Mouse (Mus musculus) B cell, adult 2 months (primary cell): Measurements from ENCODE around the gene Sbk2.
"Not testable (repeated sequence)": the region's sequence is repeated elsewhere in the genome, so short reads cannot be mapped to it uniquely, and the experiment has no call there.

Experiments
- DNase-seq, 2 experiments: peaks; one replicate each; pipeline ENCODE4 v3.0.0; 2022

Sbk2 gene

DNA sequence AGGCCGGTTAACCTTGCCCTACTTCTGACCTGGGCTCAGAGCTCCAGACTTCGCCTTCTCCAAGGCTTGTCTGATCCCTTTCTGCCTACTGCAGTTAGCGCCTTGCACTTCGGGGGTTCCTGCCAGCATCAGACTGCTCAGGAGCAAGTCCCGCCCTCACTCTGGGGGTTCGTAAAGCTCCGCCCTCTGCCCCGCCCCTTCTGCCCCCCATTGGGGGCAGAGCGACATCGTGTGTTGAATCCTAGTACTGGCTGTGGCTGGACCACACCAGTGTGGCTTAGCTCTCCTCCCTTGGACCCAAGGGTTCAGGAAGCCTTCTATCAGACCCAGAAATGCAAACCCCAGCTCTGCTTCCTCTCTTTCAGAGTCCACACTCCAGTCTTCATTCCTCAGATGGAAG is at the start of gene Sbk2:
Sbk2 (minus strand) TSS at position 135 of the 400 bp plus-strand sequence.
- DNase-seq = peak; percentile 87 to 89

DNA sequence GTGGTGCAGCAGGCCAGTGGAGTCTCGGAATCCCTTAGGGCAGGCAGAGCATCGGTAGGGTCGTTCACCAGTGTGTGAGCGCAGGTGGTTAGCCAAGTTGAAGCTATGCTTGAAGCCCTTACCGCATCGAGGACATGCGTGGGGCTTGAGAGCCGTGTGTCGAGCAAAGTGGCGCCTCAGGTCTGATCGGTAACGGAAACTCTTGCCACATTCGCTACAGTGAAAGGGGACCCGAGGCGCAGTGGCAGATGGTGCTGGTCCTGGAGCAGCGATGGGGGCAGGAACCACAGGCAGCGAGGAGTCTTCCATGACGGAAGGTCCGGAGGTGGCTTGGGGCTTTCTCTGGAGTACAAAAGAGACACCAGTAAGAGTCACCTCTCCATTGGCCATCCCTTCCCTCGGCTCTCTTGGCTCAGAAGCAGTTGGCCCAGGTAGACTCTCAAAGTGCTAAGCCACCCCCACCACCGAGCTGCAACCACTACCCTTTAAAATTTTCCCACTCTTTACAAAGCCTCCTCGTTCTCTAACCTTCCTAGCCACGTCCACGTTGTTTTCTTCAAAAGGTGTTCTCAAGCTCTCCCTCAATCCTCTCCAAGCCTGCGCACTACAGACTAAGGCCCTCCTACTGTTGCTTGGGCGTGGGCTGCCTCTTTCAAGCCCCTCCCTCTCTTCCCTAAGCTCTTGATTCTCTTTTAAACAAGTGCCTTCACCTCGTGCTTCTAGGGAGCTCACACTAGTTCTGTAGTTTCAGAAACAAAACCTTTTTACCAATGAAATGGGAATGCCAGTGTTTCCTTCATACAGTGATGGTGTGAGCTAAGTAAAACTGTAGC is 48.7 kb upstream of the Sbk2 start:
- no peak for DNase-seq

DNA sequence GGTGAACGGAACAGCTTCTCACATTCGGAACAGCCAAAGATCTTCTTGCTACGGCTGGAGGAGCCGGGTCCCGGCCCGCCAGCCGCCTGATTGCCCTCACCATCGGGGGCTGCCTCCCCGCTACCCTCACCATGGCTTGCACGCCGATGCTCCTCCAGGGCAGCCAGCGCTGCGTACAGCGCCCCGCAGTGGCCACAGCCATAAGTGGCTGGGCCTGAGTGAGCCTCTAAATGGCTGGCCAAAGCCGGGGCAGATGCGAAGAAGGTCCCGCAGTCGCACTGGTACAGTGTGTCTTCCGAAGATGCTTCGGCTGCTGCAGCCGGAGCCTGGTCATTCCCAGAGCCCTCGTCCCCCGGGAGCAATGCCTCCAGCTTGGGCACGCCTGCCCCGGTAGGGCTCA is 44.0 kb upstream of the Sbk2 start:
- no peak for DNase-seq

DNA sequence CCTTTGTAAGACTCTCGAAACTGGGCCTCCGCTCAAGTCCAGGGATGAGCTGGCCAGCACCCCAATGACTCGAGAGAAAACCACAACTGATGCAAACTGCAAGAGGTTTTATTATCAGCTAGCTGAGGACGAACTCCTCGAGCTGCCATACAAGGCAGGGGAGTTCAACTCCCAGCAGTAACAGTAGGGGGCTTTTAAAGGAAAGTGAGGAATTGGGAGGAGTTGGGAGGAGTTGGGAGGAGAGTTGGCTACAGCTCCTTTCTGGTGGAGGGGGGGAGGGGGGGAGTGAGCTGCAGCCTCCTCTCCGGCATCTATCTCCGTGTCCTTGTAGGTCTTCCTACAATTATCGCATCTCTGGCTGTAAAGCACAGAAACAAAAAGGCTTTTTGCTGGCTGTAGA is 38.7 kb upstream of the Sbk2 start:
- not testable (repeated sequence) for DNase-seq

DNA sequence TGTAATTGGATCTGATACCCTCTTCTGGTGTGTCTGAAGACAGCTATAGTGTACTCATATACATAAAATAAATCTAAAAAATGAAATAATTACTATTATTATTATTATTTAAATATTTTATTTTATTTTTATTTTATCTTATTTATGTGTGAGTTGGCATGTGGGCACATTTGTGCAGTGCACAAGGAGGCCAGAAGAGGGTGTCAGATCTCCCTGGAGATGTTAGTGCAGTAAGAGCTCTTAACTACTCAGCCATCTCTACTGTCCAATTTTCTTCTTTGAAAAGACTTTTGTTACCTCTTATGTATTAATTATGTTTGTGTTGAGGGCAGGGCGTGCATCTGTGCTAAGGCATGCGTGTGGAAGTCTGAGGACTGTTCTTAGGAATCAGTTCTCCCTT is 35.7 kb upstream of the Sbk2 start:
- DNase-seq = peak; percentile 54 to 62

DNA sequence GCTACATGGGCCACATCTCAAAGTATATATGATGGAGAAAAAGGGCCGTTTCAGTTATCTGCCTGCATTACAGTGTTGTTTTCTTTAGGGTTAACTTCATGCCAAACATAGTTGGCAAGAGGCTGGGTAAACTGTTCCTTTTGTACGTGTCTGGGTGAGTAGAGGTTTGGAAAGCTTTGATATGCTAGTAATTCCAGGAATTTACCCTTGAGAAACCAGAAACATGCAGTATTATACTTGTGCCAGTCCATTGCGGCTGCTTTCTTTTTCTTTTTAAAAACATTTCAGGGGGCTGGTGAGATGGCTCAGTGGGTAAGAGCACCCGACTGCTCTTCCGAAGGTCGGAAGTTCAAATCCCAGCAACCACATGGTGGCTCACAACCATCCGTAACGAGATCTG is 32.7 kb upstream of the Sbk2 start:
- DNase-seq = no peak

DNA sequence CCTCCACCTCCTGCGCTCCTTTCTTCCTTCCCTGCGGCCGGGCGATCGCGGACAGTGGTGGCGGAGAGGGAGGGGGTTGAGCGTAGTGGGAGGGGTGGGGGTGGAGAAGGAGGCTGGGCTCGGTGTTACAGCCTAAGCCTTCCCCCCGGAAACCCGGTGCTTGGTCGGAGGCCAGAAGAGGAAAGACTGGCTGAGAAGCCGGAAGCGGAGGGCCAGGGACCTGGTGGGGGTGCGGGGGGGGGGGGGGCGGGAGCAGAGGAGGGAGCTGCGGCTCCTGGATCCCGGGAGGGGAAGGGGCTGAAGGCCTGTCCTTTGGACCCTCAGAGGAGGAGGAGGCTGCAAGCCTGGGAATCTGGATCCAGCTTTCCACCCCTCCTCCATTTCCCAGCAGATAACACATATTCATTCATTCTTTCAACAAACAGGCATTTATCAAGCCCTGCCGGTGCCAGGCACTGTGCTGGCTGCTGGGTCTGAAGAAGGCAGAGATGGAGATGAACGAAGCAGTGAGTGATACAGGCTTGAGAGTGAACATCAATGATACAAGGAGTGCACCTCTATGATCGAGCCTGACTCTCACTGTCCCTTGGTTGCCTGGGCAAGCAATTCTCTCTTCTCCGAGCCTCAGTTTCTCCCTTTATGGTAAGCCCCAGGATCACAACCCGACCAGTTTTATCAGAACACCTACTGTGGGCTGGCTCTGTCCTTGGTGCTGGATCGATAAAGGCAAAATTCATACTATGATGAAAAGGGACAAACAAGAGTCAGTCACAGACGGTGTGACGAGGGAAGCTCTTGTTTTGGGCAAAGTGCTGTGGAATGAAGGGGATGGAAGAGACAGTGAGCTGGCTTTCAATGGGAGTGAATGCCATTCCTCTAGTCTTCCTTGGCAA is 32.0 kb upstream of the Sbk2 start, which contains the start of gene Zfp579:
Zfp579 (minus strand) TSS at position 156 of the 893 bp plus-strand sequence.
- DNase-seq = peak; percentile 84 to 85

DNA sequence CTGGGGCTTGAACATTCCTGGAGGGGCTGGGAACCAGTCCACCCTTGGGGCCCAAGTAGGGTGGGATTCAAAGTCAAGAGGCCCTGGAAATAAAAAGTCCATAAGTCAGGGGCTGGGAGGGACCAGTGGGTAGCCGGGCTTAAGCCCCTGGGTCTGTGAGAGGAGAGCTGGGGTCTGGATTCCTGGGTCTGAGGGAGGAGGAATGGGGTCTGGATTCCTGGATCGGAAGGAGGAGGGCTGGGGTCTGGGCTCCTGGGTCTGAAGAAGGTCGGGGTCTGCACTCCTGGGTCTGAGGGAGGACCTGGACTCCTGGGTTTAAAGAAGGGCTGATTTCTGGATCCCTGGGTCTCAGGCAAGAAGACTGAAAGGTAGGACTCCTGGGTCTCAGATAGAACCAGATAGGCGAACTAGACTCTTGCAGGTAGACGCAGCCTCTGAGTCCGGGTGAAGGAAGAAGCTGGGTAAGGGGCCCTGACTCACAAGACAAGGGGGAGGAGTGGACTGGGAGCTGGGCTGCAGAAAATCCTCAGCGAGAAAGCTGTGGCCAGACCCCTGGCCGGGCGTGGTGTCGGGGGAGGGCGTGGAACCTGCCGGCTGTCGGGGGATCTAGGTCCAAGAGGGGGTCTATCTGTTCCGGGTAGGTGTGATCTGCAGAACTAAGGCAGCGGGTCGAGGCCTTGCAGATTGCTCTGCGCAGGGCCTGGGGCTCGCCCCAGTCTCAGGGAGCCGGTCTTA is 31.2 kb upstream of the Sbk2 start:
- DNase-seq = no peak

DNA sequence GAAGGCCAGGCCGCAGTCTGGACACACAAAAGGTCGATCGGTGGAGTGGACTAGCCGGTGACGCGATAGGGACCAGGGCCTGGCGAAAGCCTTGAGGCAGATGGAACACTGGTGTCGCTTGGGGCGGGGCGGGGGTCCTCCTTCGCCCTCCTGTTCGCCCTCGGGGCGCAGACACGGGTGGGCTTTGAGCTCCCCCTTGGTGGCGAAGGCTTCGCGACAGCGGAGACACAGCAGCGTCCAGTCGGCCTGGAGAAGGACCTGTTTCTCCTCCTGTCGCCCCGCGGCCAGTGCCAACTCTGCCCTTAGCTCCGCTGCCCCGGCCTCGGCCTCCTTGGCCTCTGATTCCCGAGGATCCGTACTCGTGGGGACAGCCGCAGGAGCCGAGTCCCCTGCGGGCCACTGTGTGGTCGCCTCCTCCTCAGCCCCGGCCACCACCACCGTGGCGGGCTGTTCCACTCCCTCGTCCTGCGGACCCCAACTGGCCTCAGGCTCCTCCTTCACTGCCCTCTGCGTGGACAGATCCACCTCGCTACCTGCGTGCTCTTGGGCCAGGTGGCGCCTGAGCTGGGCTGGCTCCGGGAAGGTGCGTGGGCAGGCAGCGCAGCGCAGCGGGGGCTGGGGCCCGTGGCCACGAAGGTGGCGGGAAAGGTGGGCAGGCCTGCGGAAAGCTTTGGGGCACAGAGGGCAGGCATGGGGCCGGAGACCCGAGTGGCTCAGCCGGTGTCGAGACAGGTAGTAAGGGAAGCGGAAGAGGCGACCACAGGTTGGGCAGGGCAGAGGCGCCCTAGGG is 30.0 kb upstream of the Sbk2 start:
- DNase-seq = no peak

DNA sequence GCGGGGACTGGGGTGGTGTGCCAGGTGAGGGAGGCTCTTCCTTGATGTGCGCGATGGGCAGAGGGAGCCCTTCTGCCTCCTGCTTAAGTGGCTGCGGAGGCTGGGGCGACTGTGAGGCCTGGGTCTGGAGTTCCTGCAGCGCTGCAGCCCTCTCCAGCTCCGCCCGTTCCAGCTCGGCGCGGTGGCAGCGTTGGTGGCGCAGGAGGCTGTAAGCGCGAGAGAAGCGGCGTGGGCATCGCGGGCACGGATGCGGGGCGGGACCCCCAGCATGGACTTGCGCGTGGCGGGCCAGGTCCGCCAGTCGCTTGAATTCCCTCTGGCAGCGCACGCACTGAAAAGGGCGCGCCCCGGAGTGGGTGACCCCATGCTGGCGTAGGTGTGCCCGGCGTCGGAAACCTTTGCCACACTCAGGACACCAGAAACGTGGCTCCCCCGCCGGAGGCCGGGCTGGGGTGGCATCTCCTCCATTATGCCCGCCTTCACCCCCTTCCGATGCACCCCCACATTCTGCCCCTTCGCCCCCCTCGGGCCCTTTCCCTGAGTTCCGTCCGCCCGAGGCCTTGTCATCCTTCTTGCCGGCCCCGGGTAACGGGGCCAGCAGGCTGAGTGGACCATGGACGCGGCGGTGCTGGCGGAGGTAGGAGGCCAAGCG is 29.3 kb upstream of the Sbk2 start:
- no peak for DNase-seq

DNA sequence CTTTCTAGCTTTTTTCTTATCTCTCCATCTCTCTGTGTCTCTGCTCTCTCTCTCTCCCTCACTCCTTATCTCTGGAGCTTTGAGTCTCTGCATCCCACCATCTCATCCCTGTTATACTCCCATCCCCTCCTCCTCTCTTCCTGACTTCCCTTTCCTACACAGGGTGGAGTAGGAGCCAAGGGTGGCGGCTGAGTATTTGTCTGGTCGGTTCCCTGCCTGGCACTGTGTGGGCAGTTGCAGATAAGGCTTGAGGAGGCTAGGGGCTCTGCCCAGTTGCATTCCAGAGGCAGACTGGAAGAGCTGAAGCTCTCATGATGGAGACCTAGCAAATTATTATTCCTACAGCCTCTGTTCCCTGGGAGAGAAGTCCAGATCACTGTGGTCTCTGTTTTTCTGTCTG is 24.0 kb upstream of the Sbk2 start:
- no peak for DNase-seq

DNA sequence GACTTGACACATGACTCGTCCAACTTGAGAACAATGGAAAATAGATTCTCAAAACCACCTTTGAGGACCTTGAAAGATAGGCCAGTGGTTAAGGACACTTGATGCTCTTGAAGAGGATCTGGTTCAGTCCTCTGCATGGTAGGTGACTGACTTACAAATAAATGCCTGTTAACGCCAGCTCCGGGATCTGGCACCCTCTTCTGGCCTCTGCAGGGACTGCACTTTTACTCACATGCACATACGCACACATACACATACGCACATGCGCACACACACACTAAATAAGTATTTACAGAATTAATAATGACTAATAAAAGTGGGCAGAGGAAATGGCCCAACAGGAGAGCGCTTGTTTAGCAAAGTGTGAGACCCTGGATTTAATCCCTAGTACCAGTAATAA is 12.6 kb upstream of the Sbk2 start:
- DNase-seq = peak; percentile 29 to 32

DNA sequence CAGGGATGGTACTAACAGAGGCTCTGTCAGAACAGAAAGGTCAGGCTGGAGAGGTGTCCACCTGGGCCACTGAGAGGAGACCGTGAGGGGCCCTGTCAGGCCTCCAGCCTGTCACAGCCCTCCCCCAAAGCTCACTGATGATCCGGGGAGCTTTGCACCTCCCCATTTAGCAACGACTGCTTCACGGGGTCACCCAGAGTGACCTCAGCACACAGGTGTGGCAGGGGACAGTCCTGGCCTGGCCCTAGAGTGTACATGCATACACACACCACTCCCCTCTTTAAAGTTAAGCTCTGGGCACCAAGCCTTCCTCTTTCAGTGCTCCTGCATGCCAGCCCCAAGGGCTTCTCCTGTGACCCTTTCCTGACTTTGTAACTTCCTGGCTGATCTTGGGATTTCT is 11.2 kb upstream of the Sbk2 start:
- DNase-seq = no peak

DNA sequence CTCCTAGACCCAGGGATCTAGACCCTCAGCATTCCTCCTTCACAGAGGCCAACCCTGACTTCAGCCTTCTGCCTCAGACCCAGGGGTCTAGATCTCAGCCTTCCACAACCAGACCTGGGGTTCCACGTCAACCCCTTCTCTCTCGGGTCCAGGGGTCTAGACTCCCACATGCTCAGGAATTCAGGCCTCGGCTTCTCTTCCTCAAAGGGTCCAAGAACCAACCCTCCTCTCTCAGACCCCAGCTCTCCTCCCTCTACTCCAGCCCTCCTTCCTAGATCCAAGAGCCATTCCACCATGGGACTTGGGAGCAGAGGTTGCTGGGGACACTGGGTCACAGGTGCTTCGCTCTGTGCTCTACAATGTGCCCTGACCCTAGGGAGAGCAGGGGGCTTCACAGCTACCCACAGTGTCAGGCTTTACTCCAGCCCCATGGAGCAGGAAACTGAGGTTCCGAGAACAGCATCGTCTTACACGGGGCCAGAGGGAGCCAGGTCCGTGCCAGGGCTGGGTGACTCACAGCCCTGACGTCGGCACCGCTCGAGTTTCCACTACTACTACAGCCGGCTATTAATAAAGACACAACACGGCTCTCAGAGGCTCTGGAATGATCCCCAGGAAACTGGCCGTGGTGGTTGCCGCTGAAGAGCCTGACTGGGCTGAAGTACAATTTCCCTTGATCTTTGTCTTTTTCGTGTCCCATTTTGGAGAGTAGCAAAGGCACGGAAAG is 8.3 kb upstream of the Sbk2 start:
- DNase-seq = no peak

DNA sequence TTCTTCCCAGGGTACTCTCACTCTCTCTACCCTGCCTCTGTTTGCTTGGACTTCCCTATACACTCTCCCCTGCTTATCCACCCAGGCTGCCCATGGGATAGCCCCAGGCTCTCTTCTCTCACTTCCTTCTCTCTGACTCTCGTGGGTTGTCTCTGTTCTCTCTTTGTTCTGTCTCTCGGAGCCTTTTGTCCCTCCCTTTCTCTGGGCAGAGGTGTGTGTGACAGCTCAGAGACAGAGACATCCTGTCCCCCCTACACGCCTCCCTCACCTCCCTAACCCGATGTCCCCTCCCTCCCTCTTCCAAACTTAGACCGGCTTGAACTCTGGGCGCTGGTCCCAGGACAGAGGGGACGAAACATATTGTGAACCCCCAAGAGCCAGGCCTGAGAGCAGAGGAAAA is 7.5 kb upstream of the Sbk2 start:
- no peak for DNase-seq

DNA sequence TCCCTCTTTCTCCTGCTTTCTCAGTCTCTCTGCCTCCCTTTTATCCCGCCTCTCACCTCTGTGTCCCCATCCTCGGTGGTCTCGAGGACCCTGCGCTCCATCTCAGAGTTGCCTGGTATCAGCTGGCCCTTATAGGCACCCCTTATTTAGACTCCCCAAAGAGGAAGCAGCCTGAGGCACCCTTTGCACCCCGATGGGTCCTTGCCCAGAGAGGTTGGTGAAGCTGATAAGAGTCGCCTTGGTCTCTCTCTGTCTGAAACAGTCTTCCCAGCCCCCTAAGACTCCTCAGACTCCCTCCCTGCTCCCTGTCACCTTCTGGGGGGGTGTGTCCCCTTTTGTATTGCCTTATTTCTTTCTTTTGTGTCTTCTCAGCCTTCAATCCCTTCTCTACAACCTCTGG is 6.9 kb upstream of the Sbk2 start, which contains the start of gene Sbk3:
Sbk3 (minus strand) TSS at position 101 of the 400 bp plus-strand sequence.
- no peak for DNase-seq

DNA sequence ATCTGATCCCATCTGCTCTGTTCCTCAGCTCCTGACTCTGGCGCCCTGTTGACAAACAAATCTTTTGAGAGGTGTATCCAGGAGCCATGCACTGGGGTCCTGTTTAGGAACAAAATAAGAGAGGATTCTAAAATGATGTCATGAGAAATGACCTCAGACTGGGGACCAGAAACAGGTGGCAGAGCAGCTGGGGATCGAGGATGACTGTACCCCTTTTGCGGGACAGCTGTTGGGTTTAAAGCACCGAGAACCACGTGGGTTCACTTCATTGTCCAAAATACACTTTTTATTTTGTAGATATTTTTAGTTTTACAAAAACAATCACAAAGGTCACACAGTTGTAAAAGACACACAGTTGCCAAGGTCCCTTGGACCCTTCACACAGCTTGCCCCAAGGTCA is 782 bp upstream of the Sbk2 start:
- no peak for DNase-seq

DNA sequence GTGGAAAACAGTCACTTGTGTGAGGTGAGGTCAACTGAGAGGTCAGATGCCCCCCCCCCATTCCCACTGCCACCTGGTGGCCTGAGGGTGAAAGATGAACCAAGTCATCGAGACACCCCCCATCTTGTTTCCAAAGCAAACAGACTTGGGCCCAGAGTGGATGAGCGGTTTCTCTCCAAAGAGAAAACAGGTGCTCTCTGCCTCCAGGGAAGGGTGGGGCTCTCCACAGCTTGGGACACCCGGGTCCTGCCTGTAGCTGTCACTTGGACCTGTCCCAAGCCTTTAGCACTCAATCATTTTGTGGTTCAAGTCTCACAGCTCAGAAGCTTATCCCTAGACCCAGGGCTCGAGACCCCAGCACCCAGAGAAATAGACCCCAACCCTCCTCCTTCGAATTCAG is 679 bp downstream of the Sbk2 start:
- DNase-seq = no peak

DNA sequence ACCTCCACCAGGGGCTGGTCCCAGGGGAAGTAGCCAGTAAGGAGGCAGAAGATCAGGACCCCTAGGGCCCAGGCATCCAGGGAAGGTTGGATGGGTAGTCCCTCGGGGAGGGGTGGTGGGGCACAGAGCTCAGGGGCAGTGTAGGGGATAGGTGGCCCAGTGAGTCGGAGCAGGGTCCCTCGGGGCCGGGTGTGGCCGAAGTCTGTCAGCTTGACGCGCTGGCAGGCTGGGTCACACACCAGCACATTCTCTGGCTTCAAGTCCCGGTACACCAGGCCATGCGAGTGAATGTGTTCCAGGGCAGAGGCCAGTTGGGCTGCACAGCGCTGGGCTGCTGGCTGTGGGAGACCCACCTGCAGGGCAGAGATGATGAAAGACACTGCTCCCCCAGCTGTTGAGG is 6.8 kb downstream of the Sbk2 start:
- peak in 1 of 2 experiments; percentile 36 for DNase-seq

DNA sequence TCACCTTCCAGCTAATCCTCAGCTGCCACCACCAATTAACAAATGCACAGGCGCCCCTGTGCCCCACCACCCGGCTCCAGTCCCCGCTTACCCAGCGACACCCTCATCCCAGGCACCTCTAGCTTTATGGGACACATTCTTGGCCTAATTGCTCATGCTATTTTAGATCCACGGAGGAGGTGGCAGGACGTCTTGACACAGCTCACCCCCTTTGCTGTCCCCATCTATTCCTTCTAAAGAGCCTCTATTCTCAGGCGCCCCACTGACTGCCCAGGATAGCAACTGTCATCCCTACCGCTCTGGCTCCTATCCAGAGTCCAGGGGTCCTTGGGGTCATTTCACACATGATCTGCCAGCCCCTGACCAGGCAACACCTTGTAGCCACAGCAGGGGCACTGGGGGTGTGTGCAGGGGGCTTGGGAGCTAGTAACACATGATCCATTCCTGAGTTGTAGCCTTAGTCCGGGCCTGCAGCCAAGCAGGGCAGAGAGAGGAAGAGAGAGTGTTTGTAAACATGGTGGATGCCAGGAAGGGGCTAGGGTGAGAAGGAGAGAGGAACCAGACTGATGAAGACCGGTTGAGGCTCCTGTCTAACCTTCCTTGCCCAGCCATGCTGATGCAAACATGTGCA is 10.3 kb downstream of the Sbk2 start:
- no peak for DNase-seq
